Mouse (Mus musculus) heart, adult 11 months (tissue): Measurements from ENCODE around the gene Pknox2.

Source experiments
- DNase-seq: peaks from one replicate; pipeline ENCODE4 v3.0.0; 2022

The Pknox2 gene

DNA sequence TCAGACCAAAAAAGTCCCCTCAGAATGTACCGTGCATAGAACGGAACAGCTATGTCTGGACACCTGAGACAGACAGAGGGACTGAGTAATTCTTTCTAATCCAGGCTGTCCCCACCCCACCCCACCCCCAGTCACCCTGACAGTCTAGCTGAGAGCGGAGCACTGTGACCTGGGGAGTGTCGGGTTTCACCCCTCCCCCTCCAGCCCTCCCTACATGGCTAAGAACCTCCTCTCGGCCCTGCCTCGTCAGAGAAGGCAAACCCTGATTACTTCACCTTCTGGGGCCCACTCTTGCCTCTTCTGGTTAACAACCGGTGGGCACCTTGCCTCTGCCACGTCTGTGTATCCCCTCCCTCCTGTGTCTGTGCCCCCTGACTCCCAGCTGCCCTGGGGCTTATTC lies 7.7 kb downstream of the Pknox2 start:
- peak; percentile 96 for DNase-seq

DNA sequence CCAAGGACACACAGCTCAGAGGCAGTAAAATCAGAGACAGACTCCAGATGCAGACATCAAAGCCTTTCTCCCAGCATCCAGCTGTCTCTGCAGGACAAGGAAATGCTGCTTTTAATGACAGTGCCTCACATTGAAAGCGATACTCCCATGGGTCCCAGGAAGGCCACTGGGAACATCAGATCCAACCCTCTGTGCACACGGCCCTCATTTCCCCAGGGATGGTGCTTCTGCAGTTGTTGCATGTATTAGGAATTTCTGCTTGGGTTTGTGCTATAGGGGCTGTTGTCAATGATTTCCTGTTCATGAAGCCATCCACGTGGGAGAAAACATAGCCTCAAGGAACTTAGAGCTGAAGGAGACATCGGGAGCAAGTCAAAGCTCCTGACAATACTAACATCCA lies 8.3 kb downstream of the Pknox2 start:
- peak; percentile 93 for DNase-seq

DNA sequence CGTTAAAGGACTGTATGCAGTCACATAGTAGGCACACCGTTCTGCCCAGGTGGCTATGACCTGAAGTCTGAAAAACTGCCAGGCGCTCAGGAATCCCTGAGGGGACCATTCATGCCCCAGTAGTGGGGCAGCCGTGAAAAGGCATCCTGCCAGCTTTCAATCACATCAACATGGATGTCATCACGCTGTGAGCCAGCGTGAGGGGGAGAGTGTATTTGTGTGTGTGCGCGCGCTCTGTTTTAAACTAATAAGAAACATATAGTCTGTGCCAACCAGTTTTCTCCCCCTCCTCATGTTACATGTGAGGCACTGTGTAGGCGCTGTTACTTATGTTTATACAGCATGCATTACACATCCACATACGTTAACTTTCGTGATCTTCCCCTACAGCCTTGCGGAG lies 10.9 kb downstream of the Pknox2 start:
- peak; percentile 87 for DNase-seq

DNA sequence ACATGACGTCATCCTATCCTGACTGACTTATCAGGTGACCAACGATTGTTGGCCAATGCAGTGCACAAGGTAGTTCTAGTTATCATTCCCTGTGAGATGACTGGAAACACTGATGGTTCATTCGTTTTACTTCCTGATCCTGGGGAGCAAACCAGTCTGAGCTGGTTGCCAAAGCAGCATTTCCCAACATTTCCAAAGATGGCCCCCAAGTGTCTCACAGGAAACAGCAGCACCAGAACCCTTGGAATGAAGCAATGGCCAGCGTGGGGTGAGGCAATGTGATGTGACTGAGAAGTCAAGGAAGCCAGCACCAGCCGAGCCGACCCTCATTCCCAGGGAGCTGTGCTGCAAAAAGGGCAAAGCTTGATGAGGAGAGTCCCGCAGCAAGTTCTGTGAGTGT lies 13.7 kb downstream of the Pknox2 start:
- DNase-seq, result peak; percentile 89

DNA sequence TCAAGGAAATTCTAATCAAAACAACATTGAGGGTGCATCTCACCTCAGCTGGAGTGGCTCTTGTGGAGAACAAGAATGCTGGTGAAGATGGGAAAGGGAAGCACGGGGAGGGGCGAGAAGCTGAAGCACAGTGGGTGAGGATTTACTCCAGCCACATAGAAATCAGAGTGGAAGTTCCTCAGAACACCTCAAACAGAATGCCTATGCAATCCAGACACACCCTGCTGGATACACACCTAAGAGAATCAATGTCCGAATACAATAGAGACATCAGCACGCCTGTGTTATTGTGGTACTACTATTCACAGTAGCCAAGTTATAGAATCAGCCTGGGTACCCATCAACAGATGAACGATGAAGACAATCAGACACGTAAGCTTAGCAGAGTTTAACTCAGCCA lies 18.2 kb downstream of the Pknox2 start:
- peak; percentile 12 for DNase-seq

DNA sequence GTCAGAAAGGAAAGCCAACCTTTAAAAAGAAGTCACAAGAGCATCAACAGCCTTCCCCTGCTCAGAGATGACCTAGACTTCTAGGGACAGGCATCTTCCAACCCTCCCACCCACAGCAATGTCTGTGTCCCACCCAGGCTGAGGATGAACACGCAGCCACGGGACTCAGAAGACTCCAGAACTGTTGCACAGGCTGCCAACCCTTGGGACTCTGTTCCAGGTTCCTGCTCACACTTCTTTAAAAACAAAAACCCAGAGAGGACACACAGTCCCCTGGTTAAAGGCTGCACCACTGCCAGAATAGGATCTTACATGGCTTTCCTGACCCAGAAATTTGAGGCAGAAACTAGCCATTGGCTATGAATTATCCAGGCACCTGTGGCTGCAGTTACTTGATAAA lies 21.0 kb downstream of the Pknox2 start:
- DNase-seq, result peak; percentile 96

DNA sequence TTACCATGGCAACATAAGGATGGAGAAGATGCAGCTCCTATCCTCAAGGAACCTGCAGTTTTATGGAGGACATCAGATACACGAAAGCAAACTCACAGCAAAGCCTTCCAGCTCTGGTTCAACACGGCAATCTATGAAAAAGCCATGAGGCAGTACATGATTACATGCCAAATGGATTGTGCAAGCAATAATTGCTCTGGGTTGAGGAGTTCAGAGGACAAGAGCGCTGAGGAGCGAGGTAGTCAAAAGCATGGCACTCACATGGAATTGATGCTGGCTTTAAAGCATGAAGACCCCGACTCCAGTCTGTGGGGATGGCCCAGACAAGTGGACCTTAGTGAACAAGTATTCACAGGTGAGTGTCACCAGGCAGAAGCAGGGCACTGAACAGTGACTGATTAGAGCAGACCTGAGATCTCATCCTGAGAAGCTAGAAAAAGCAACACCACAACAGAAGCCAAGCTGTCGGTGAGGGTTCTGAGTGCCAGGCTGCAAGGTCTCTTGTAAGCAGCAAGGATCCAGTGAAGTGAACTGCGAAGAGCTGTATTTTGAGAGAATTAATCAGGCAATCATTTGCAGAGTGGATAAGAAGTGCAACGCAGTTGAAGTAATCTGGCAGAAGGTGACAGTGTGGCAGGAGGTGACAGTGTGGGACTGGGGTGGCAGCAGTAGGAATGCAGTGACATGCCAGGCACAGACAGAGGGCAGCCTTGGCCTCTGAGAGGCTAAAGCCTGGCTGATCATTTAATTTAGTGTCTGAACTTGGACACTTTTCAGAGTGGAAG lies 22.3 kb downstream of the Pknox2 start:
- DNase-seq, result peak; percentile 92

DNA sequence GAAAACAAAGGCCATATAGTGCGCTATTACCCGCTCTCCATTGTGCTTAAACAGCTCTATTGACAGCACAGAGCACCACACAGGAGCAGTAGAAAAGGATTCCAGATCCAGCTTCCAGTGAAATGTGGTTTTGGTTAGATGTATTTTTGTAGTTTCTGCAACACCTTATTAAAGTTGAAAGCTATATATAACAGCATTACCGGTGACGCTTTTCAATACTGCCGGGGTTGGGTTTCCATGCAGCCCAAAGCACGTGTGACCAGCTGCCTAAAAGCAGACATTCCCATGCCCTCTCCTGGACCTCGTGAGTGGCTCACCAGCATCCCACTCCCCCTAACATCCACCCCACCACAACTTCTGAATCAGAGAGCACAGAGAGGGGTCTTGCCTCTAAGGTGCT lies 23.8 kb downstream of the Pknox2 start:
- DNase-seq, result no peak

DNA sequence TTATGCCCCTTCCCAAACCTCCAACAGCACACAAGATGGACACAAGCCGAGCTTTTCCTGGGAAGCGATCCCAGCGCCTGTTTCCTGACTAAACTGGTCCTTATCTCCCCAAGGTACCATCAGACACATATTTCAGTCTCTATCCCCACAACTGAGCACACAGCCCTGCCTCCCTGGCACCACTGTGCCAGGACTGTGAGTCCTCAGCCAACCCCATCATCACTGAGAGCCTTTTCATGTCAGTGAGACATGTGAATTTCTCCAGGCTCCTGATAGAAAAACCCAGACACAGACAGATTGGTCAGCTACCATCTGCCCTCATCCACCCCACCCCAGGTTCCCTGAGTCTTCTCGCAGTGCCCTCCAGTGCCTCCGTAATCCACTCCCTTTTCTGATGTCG lies 24.2 kb downstream of the Pknox2 start:
- DNase-seq, result no peak

DNA sequence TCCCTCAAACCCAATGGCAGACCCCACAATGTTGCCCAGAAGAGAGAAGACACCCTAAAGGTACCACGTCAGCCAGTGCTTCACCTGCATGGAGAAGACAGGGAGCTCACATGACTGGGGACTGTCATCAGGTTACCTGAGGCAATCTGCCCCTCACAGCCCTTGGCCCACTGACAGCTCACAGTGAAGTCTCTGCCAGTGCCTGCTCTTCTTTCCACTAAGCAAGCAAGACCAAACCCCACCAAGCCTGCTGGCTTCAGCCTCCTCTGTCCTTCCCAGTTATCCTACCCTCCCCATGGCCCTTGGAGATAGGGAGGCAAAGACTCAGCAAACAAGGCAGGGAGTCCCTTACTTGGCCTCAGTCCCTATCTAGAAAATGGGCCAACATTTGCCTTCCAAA lies 24.8 kb downstream of the Pknox2 start:
- no peak for DNase-seq

DNA sequence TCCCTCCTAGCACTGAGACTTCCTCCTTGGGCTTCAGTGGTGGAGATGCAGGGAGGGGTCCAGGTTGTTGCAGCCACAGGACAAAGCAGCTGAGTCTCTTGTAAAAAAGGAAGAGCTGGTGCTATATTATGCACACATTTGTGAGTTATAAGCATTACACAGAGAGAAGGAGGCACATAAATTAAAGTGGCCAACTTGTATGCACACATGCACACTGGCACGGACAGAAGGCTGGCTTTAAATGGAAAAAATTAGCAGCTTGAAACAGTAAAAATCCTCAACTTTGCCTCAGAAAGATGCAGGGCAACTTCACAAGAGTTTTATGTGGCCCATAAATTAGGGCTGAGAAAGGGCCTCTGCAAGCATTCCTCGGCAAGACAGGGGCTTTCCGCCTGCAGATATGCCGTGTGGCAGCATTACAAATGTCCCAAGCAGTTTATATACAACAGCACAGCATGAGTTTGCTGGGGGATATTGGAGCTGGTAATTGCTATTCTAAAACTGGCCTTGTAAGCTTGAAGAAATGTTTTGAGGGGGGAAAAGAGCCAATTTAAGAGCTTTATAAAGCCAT lies 25.4 kb downstream of the Pknox2 start:
- no peak for DNase-seq

DNA sequence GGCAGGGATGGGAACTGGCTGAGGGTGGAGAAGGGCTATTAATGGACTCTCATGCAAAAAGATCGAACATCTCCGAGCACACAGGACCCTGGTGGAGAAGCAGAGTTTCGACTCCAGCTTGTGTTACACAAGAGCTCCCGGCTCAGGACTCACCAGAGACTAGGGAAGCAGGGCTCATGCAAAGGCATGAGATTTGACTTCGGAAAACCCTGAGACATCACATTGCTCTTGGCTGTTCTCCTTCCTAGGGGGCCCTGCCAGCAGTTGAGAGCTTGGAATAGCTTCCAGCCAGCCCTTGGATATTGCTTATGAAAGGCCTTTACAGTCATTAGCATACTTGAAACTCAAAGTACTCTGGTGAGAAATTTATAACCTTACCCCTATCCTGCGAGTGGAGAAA lies 26.4 kb downstream of the Pknox2 start:
- DNase-seq, result peak; percentile 97

DNA sequence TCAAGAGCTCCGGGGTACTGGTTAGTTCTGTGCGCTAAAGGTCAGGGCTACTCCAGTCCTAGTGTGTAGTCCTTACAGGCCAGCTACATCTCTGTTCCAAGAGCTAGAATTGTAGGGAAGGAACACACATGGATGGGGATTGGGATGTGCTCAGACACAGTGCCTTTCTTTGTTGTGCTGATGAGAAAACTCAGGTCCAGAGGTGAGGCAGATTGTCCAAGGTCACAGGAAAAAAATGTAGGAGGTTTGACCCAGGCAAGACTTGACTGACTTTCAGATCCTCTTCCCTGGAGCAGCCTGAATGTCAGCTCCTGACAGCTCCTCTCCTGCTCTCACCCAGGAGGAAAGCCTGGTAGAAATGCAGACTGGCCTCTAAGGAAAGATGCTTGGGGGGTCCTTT lies 29.7 kb downstream of the Pknox2 start:
- DNase-seq, result no peak

DNA sequence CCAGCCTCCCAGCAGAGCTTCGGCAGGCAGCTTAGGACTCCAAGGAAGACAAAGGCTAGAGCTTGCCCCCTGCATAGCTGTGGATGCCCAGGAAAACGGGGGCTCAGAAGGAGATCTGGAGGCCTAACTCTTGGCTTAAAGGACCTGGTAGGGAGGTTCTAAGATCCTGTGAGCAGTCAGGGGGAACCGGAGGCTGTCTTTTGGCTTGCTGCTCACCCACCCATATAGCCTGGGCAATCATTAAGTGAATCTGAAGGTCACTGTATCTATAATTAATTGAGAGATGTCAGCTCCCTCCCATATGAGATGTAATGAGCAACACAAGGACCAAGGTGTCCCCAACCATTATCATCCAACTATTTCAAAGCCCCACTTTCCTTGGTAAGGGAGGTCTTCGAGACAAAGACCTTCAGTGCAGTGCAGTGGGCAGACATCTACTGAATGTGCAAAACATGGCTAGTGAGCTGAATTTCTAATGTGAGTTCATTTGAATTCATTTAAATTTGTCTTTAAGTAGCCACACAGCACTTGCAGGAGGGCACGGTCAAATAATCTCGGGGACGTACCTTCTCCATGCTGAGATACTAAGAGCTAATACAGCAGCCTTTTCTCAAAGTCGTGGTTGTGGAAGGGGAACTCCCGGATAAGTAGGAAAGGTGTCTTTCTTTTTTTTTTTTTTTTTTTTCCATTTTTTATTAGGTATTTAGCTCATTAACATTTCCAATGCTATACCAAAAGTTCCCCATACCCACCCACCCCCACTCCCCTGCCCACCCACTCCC lies 30.4 kb downstream of the Pknox2 start:
- no peak for DNase-seq

DNA sequence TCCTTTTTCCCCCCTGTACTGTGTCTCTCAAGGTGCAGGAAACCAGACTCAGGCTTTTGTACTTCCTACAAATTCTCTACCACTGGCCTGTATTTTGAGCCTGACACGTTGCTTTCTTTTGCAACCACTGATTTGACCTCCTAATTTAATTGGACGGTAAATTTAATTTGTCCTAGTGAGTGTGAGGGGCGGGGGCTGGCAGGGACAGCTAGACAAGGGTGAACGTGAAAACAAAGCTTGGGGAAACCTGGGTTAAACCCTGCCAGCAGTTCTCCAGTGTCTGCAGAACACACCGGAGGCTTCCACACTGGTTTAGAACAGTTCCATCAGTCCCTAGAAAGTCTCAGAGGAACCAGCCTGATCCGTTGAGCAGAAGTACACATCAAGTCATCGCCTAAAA lies 31.4 kb downstream of the Pknox2 start:
- peak; percentile 93 for DNase-seq

DNA sequence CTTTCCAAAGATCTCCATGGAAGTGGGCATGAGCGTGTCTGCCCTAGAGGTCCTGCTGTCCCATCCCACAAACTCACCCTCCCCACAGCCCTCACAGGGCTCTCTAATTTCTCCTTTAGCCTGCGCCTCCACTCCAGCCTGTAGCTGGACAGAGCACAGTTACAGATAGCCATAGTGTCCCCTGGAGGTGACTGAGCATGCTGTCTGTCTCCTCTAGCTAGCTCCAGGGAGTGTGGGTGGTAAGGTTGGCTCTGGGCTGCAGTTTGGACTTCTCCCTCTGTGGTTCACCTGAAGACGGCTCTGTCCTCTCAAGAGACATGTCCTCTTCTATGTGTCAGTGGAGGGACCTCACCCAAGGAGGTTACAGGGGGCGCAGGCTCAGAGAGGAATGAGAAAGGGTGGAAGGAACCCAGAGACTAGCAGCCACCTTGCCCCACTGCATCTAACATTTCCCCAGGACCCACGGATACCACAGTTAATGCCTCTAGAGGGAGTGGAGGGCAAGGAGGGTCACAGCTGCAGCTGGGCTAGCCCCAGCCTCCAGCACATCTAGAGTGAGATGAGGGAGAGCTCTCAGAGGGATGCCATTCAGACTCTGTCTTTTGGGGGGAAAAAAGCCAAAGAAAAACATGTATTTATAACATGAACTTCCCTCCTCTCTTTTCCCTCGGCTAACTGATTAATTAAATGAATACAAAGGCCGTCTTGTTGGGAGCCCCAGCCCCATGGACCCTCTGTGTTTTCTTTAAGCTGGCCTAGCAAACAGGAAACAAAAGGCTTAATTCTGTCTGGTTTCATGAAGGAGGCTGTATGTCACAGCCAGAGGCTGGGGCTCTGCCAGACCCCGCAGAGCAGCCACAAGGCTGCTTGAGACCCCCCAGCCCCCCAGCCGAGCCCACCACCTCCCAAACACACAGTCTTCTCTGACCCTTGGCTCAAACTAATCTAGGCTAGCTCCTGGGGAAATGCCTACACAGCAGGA lies 32.6 kb downstream of the Pknox2 start:
- no peak for DNase-seq

DNA sequence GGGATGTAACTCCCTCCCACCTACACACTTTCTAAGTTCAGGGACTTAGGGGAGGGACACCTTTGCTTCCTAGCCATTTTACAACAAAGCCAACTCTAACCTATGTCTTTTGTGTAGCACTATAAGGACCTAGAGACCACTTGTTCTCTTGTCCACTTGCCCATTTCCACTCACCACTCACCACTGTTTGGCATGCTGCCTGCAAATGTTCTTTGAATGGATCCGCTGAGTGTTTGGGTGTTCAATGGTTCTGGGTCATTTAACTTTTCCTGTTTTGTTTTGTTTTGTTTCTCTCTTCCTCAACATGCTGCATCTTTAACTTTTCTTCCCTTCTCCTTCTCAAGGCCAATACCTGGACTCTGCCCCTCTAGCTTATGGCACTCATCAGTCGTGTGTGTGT lies 39.7 kb downstream of the Pknox2 start:
- DNase-seq, result peak; percentile 80

DNA sequence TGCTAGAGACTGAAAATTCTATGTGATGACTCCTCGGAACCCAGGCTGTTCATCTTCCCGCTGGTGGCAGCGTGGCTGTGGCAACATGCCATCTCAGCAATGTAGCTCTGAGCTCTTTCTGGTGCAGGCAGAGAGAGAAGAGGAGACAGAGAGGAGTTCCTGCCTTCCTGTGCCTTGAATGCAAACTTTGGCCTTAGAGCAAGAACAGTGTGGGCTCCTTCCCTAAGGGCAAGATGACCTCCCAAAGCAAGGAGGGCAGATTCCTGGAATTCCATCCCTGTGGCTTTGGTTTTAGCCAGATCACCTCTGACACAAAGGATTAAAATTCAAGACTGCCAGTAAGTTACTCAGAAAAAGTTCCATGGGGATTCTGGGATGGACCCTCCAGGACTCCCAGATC lies 40.4 kb downstream of the Pknox2 start:
- DNase-seq, result peak; percentile 87

DNA sequence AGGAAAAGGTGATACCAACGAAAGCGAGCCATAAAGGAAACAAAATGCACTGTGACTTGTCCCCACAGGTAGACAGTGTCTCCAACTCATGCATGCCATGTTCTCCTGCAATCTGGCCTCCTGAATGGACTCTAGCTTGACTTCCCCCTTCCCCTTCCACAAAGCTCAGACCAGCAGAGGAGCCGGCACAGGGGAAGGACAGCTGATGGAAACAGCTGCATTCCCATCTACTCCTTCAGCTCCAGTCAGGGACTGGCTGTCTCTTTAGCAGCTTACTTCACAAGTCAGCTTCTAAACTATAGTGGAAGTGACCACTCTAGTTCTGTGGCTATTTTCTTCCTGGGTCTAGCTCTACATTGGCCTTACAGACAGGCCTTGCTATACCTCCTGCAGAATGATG lies 43.0 kb downstream of the Pknox2 start:
- DNase-seq, result no peak

DNA sequence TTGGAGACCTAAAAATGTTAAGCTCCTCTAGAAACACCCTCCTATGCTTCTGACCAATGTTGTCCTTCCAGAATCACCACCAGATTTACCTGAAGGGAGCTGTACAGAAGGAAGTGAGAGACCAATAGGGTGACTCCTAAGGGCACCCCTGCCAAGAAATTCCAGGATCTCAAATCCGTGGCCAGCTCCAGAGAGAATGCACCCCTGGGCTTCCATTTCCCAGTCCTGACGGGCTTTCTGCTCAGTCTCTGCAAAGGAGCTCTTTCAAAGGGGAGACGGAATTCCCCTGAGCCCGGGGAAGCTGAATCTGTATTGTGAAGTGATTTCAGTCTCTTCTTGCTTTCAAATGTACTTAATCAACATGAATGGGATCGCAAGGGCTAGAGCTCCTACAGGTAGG lies 43.4 kb downstream of the Pknox2 start:
- DNase-seq, result peak; percentile 92

DNA sequence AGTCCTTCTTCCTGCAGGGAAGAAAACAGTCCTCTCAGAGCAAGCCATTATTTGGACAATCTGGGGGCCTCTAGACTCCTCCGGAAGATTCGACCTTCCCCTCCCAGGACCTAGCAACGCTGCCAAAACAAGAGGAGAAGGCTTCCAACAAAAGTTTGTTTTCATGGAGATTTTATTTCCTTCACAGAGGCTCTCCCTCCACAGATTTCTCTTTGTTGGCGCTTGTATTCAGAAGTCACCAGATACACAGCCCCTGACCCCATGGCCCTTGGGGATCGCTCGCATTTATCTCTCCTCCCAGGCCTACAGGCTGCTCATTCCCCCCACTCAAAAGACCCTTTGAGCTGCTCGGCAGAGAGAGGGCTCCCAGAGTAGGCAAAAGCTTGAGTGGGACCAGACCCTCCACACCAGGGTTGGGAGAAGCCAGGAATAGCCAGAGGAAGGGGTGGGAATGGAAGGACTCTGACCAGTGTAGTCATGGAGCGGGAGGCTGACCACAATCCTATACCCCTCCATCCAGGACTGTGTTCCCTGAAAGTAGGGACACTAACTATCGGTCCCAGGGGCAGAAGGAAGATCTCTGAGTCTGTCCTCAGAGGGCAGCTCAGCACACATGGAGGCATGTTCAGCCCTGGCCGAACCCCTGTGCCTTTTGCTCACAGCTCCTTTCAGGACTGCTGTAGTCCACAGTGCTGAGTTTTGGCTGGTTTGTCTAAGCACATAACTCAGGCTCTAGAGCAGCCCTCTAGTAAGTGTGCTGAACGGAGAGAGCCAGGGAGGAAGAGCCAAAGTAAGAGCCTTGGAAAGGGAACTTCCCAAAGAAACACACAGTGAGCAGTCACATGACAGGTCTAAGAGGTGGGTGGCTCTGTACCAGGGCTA lies 45.9 kb downstream of the Pknox2 start:
- DNase-seq, result peak; percentile 95

DNA sequence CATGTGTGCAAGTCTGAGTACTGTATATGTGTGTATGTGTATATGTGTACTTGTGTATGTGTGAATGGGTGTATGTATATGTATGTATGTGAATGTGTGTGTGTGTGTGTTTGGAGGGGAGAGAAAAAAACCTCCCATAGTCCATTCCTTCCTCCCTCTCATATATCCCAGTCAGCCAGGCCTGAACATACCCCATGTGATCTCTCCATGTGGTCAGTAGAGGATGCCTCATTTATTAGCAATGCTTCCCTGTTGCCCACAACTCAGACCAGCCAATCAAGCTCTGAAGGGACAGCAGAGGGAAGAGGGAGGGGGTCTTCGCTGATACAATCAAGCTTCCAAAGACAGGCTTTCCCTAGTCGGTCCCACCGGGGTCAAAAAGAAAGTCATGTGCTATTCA lies 47.6 kb downstream of the Pknox2 start:
- no peak for DNase-seq
